Mouse (Mus musculus): Measurements from ENCODE around the gene Kti12. TPM values are rescaled to one million over a fixed set of nuclear protein-coding genes. Genes with fewer than 3 reads are reported as not detected.

Gene Kti12
- total RNA-seq (2014; rRNA removed) (34.5 and 34.8 TPM in 2 replicates), polyA plus RNA-seq (2015; fragmentation: Nextera tagmentation; extraction: Ambion mirVana) (29.4 and 29.7 TPM in 2 replicates)

- H3K27me3 ChIP-seq (ENCODE audit: insufficient read depth, low read length): no peaks in the 10 kb centered on the region
- peak within 1 kb of the TSS; percentile 93 for H3K4me2 ChIP-seq (ENCODE audit: low read depth, low read length)
- peaks cover 12% of the 10 kb centered on the region for H3K4me1 ChIP-seq (ENCODE audit: insufficient read depth, low read length)
- TF ChIP-seq CTCF (IDR thresholded peaks at IDR 0.05; ENCODE audit: low read depth): no peak
- peak within 1 kb of the TSS; percentile 90 for H3K27ac ChIP-seq
- H3K9me3 ChIP-seq (ENCODE audit: low read length): no peaks in the 10 kb centered on the region
- H3K4me3 ChIP-seq (ENCODE audit: low read length): peak within 1 kb of the TSS; percentile 88
- under 1% methylated on average over 77 of the region's 77 CpGs for WGBS
- peak; percentile 95 for DNase-seq (ENCODE audit: low spot score)
- ATAC-seq: peak; percentile 94
- no peaks in the 10 kb centered on the region for H3K36me3 ChIP-seq (ENCODE audit: insufficient read depth, low read length)
- peak within 1 kb of the TSS; percentile 82 for H3K9ac ChIP-seq (replicated peaks; ENCODE audit: low read length)
Observed at GRCm38 (mm10) chr4:108847715-108848504, at the start of gene Kti12. Gene Kti12 (plus strand): TSS chr4:108847785.

GRCm38 (mm10) chr4:108798083-108798830, 49.3 kb upstream of the Kti12 start:
- Histone ChIP-seq H3K27me3 (ENCODE audit: insufficient read depth, low read length) (no peaks in the 10 kb centered on the region), H3K27ac (no peak overlapping the region), H3K9me3 (ENCODE audit: low read length) (no peaks in the 10 kb centered on the region), H3K9ac (replicated peaks; ENCODE audit: low read length) (no peak overlapping the region), H3K36me3 (ENCODE audit: insufficient read depth, low read length) (no peaks in the 10 kb centered on the region), H3K4me2 (ENCODE audit: low read depth, low read length) (no peak overlapping the region), H3K4me3 (ENCODE audit: low read length) (no peak overlapping the region), H3K4me1 (ENCODE audit: insufficient read depth, low read length) (no peaks in the 10 kb centered on the region)
- ATAC-seq (no peak; the same call in 1 of the 2 replicates), DNase-seq (ENCODE audit: low spot score) (peak; percentile 78)
- TF ChIP-seq CTCF (IDR thresholded peaks at IDR 0.05; ENCODE audit: low read depth): peak; percentile 71
- WGBS: 56% methylated on average over 2 of the region's 2 CpGs

- DNase-seq (ENCODE audit: low spot score): no peak
- Histone ChIP-seq H3K27me3 (ENCODE audit: insufficient read depth, low read length) (no peaks in the 10 kb centered on the region), H3K4me3 (ENCODE audit: low read length) (no peak overlapping the region), H3K4me2 (ENCODE audit: low read depth, low read length) (no peak overlapping the region), H3K4me1 (ENCODE audit: insufficient read depth, low read length) (no peaks in the 10 kb centered on the region), H3K27ac (no peak overlapping the region), H3K36me3 (ENCODE audit: insufficient read depth, low read length) (no peaks in the 10 kb centered on the region), H3K9ac (replicated peaks; ENCODE audit: low read length) (no peak overlapping the region), H3K9me3 (ENCODE audit: low read length) (no peaks in the 10 kb centered on the region)
- 82% methylated on average over 2 of the region's 2 CpGs for WGBS
- ATAC-seq: no peak
- no peak for TF ChIP-seq CTCF (IDR thresholded peaks at IDR 0.05; ENCODE audit: low read depth)
Observed at GRCm38 (mm10) chr4:108803535-108803934, 44.0 kb upstream of the Kti12 start.

GRCm38 (mm10) chr4:108811142-108811541, 36.4 kb upstream of the Kti12 start:
- Histone ChIP-seq H3K4me2 (ENCODE audit: low read depth, low read length) (no peak overlapping the region), H3K27ac (no peak overlapping the region), H3K9me3 (ENCODE audit: low read length) (no peaks in the 10 kb centered on the region), H3K36me3 (ENCODE audit: insufficient read depth, low read length) (no peaks in the 10 kb centered on the region), H3K4me1 (ENCODE audit: insufficient read depth, low read length) (no peaks in the 10 kb centered on the region), H3K4me3 (ENCODE audit: low read length) (no peak overlapping the region), H3K9ac (replicated peaks; ENCODE audit: low read length) (no peak overlapping the region), H3K27me3 (ENCODE audit: insufficient read depth, low read length) (no peaks in the 10 kb centered on the region)
- 65% methylated on average over 4 of the region's 4 CpGs for WGBS
- DNase-seq (ENCODE audit: low spot score) (no peak), ATAC-seq (peak; percentile 29; the same call in 1 of the 2 replicates)
- no peak for TF ChIP-seq CTCF (IDR thresholded peaks at IDR 0.05; ENCODE audit: low read depth)

- Histone ChIP-seq H3K9ac (replicated peaks; ENCODE audit: low read length) (no peak overlapping the region), H3K36me3 (ENCODE audit: insufficient read depth, low read length) (no peaks in the 10 kb centered on the region), H3K4me3 (ENCODE audit: low read length) (no peak overlapping the region), H3K4me2 (ENCODE audit: low read depth, low read length) (no peak overlapping the region), H3K27me3 (ENCODE audit: insufficient read depth, low read length) (no peaks in the 10 kb centered on the region), H3K27ac (no peak overlapping the region), H3K4me1 (ENCODE audit: insufficient read depth, low read length) (no peaks in the 10 kb centered on the region), H3K9me3 (ENCODE audit: low read length) (no peaks in the 10 kb centered on the region)
- peak; percentile 15; the same call in 1 of the 2 replicates for ATAC-seq
- WGBS: 56% methylated on average over 6 of the region's 6 CpGs
- DNase-seq (ENCODE audit: low spot score): no peak
- no peak for TF ChIP-seq CTCF (IDR thresholded peaks at IDR 0.05; ENCODE audit: low read depth)
Observed at GRCm38 (mm10) chr4:108811550-108811949, 36.0 kb upstream of the Kti12 start.

- H3K4me1 ChIP-seq (ENCODE audit: insufficient read depth, low read length): no peaks in the 10 kb centered on the region
- no peak overlapping the region for H3K4me2 ChIP-seq (ENCODE audit: low read depth, low read length)
- no peak overlapping the region for H3K9ac ChIP-seq (replicated peaks; ENCODE audit: low read length)
- DNase-seq (ENCODE audit: low spot score) (no peak), ATAC-seq (no peak)
- TF ChIP-seq CTCF (IDR thresholded peaks at IDR 0.05; ENCODE audit: low read depth): no peak
- 99% methylated on average over 3 of the region's 3 CpGs for WGBS
- H3K27ac ChIP-seq: no peak overlapping the region
- no peaks in the 10 kb centered on the region for H3K27me3 ChIP-seq (ENCODE audit: insufficient read depth, low read length)
- no peaks in the 10 kb centered on the region for H3K9me3 ChIP-seq (ENCODE audit: low read length)
- H3K36me3 ChIP-seq (ENCODE audit: insufficient read depth, low read length): peaks cover 38% of the 10 kb centered on the region
- H3K4me3 ChIP-seq (ENCODE audit: low read length): no peak overlapping the region
Observed at GRCm38 (mm10) chr4:108825677-108826076, 21.9 kb upstream of the Kti12 start.
